Mouse (Mus musculus): ENCODE data around the gene Tmcc2.
A peak's percentile ranks its signal among the peaks of the same experiment; 100 is the strongest.

Tmcc2 gene

GRCm38 (mm10) chr1:132341731-132342501 is 49.2 kb downstream of the Tmcc2 start:
- no peak for DNase-seq (ENCODE audit: low spot score)

GRCm38 (mm10) chr1:132338027-132338660 is 52.9 kb downstream of the Tmcc2 start:
- DNase-seq (ENCODE audit: low spot score) = no peak

GRCm38 (mm10) chr1:132336921-132337320 is 54.2 kb downstream of the Tmcc2 start:
- DNase-seq (ENCODE audit: low spot score) = no peak

- no peak for DNase-seq (ENCODE audit: low spot score)
Observed at GRCm38 (mm10) chr1:132335378-132335965, 55.6 kb downstream of the Tmcc2 start.

GRCm38 (mm10) chr1:132334178-132334801 is 56.8 kb downstream of the Tmcc2 start:
- no peak for DNase-seq (ENCODE audit: low spot score)

- peak; percentile 31 for DNase-seq (ENCODE audit: low spot score)
Observed at GRCm38 (mm10) chr1:132333675-132334141, 57.4 kb downstream of the Tmcc2 start.

- DNase-seq (ENCODE audit: low spot score) = no peak
Observed at GRCm38 (mm10) chr1:132333201-132333600, 57.9 kb downstream of the Tmcc2 start.

GRCm38 (mm10) chr1:132331283-132331682 is 59.8 kb downstream of the Tmcc2 start:
- DNase-seq (ENCODE audit: low spot score) = no peak

GRCm38 (mm10) chr1:132330397-132330796 is 60.7 kb downstream of the Tmcc2 start:
- no peak for DNase-seq (ENCODE audit: low spot score)

- no peak for DNase-seq (ENCODE audit: low spot score)
Observed at GRCm38 (mm10) chr1:132329656-132330055, 61.4 kb downstream of the Tmcc2 start.

- no peak for DNase-seq (ENCODE audit: low spot score)
Observed at GRCm38 (mm10) chr1:132328565-132328964, 62.5 kb downstream of the Tmcc2 start.

GRCm38 (mm10) chr1:132327477-132327876 is 63.6 kb downstream of the Tmcc2 start:
- no peak for DNase-seq (ENCODE audit: low spot score)

GRCm38 (mm10) chr1:132326777-132327176 is 64.3 kb downstream of the Tmcc2 start:
- DNase-seq (ENCODE audit: low spot score) = peak; percentile 53

GRCm38 (mm10) chr1:132322711-132323542 is 68.2 kb downstream of the Tmcc2 start:
- peak; percentile 30 for DNase-seq (ENCODE audit: low spot score)

- no peak for DNase-seq (ENCODE audit: low spot score)
Observed at GRCm38 (mm10) chr1:132321821-132322580, 69.1 kb downstream of the Tmcc2 start.

- DNase-seq (ENCODE audit: low spot score) = peak; percentile 83
Observed at GRCm38 (mm10) chr1:132319242-132319641, 71.8 kb downstream of the Tmcc2 start.

- DNase-seq (ENCODE audit: low spot score) = no peak
Observed at GRCm38 (mm10) chr1:132317894-132318863, 72.9 kb downstream of the Tmcc2 start.

- DNase-seq (ENCODE audit: low spot score) = peak; percentile 53
Observed at GRCm38 (mm10) chr1:132317413-132317812, 73.7 kb downstream of the Tmcc2 start.

GRCm38 (mm10) chr1:132316625-132316994 is 74.5 kb downstream of the Tmcc2 start:
- DNase-seq (ENCODE audit: low spot score) = no peak

All from ovary, postnatal 36 days (tissue).